Mouse (Mus musculus) testis, adult 10 weeks (tissue): Measurements from ENCODE around the gene Bod1l. TPM values are rescaled to one million over a fixed set of nuclear protein-coding genes. Genes with fewer than 3 reads are reported as not detected.

Experiments used
- polyA plus RNA-seq: library from polyadenylated mRNA; stranded (reverse); fragments of 350-450 nt; fragmentation: Illumina TruSeq; extraction: RNeasy Lipid Tissue Mini Kit (QIAGEN cat#74804); gene quantifications from one replicate; pipeline ENCODE4 v1.2.3, GENCODE M21; 2014; ENCODE audit warnings: low read depth, low replicate concordance

Bod1l gene
- polyA plus RNA-seq = 27.5 TPM

DNA sequence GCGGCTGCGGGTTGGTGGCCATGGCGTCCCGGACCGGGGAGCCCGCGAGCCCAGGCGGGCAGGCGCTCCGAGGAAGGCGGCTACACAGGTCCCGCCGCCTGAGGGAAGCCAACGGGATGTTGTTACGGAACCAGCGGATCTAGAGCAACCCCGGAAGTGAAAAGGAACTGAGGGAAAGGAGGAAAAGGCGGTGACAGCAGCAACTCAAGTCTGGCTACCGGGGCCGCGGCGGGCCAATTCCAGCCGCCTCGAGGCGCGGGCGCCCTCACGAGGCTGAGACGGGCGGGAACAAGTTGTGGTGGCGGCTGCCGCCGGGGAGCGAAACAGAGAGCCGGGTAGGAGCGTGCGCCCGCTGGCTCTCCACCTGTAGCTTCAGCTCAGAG lies at the start of gene Bod1l:
Gene Bod1l (minus strand): TSS at position 169 of the 383 bp plus-strand sequence.

DNA sequence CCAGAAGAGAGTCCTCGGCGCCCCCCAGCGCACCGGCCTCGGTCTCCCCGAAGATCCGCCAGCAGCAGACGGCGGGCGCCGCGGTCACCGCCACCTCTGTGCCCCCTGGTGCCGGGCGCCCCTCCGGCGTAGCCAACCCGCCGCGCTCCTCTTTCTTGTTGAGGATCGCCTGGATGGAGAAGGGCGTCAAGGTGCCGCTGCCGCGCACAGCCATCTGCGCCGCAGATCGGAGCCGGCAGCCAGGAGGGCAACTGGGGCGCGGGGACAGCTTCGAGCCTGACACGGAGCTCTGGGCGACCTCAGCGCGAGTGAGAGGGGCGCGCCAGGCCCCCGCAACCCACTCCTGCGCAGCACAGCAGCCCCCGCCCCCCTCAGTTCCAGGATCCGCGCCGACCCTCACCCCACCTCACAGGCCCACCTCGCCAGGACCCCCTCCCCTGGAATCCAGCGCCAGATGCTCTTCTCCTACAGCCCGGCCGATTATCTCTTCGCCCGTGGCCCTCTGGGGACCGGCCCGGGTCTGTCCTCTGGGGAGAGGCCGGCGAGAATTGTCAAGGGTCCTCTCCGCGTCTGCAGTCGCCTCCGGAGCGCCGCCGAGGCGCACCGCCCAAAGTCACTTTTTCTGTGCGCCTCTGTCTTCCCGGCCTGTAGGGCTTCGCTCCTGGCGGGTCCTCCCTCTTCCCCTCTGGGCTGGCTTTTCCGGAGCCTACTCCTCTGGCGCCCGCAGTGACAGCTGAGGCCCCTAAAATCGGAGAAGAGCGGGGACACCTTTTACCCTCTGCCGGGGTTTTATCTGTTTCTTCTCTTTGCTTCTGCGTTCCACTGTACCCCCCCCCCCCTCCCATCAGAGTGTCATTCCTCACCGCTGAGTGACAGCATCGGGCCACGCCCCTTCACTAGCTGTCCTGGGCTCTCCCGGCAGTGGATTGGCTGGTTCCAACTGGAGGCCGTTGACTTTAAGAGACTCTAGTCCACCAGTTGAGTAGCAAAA lies 80.1 kb downstream of the Bod1l start, which contains the start of gene Nkx3-2:
Gene Nkx3-2 (minus strand): TSS at position 771 of the 991 bp plus-strand sequence.

Other genes with a start within 250 kb of the Bod1l start
- 209 TPM for gene Rab28, start 136.2 kb downstream of the Bod1l start, polyA plus RNA-seq
- not detected for gene Nkx3-2, start 79.8 kb downstream of the Bod1l start, polyA plus RNA-seq
- gene Gm16223, start 223.6 kb upstream of the Bod1l start, polyA plus RNA-seq = not detected